Mouse (Mus musculus) kidney, postnatal 36 days (tissue): ENCODE results near the gene Fam151b.

ENCODE experiments used
- DNase-seq, 2 experiments: peaks; one replicate each; pipeline ENCODE4 v3.0.0; 2021 to 2022; ENCODE audit warnings: mixed read lengths in 2 of 2

Fam151b gene

DNA sequence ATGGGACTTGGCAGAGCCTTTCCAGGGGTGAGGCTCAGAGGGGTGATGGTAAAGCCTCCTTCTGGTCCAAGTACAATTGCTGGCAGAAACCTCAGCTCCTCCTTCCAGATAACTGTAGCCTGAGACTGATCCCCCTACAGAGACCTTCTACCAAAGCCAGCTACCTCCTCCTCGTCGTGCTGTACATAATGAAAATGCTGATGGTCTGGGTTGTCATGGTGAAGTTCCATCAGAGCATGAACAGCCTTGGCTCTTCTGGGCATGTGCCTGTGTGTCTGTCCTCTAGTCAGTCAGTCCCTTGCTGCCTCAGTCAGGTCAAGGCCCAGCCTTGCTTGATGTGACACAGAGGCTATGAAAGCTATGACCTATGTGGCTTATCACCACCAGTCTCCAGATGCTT is 73.3 kb downstream of the Fam151b start:
- DNase-seq, result no peak

- DNase-seq, result no peak
These were observed 80.3 kb downstream of the Fam151b start for GRCm38 (mm10) chr13:92403496-92403895.

DNA sequence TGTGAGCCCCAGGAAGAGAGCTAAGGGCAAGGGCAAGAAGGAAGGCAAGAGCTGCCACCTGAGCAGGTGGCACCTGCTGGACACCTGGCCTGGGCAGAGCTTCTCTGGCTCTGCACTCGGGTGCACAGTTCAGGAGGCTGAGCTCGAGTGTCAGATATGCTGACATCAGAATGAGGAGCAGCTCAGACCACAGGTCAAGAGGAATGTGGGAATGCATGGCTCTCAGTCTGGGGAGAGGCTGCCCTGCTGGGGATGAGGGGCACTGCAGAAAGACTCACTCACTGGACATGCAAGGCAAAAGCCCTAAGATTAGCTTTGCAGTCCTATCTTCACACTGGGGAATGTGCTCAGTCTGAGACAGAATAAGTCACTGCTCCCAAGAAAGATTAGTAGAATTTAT is 81.8 kb downstream of the Fam151b start:
- DNase-seq, result peak; percentile 23 to 41
